Mouse (Mus musculus): ENCODE data around the gene Pgls. TPM values are rescaled to one million over a fixed set of nuclear protein-coding genes. Genes with fewer than 3 reads are reported as not detected.
A peak's percentile ranks its signal among the peaks of the same experiment; 100 is the strongest.

Gene Pgls
- polyA plus RNA-seq, 2 experiments = 141 to 255 TPM

DNA sequence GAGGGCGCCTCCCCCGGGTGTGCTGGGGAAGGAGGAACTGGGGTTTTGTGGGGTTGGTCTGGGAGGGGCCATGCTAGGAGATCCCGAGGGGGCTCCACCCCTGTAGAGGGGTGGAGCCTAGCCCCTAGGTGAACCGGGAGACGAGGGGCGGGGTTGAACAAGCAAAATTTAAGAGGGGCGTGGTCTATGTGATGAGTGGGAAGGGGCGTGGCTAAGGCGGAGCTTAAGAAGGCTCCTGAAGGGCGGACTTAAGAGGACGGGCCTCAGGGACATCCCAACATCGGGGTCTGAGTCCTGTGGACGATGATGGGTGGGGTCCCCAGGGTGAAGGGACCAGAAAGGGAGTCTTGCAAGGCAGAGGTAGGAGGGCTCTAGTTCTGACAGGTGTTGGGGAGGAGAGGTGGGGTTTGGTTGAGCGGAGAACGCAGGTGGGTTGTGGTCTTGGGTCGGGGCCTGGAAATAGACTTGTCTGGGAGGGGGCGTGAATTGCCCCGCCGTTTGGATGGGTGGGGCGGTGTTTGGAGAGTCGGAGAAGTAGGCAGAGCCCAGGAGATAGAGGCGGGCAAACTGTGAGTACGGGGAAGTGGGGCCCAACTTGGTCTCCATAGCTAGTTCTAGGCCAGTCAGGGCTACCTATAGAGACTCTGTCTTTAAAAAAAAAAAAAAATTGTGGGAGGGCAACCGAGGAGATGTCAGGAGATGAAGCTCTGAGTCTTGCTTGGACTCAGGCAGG, 32.9 kb upstream of the Pgls start:
- 2% methylated on average over 24 of the region's 24 CpGs for WGBS
- Histone ChIP-seq H3K9ac (ENCODE audit: low read depth, low read length, severe bottlenecking) (peak overlapping the region; percentile 40; the same call in 1 of the 2 replicates), H3K4me3 (replicated peaks; ENCODE audit: low read length) (peak overlapping the region; percentile 36), H3K9me3 (ENCODE audit: control insufficient read depth, low read length) (peaks cover 2% of the 10 kb centered on the region), H3K4me2 (replicated peaks; ENCODE audit: low read depth, low read length, severe bottlenecking) (peak overlapping the region; percentile 50), H3K4me1 (ENCODE audit: control insufficient read depth, insufficient read depth, low read length) (peaks cover 6% of the 10 kb centered on the region), H3K27ac (replicated peaks; ENCODE audit: low read depth, low read length) (no peak overlapping the region), H3K36me3 (ENCODE audit: control insufficient read depth, insufficient read depth, low read length) (no peaks in the 10 kb centered on the region), H3K27me3 (ENCODE audit: control insufficient read depth, insufficient read depth, low read length) (peaks cover 79% of the 10 kb centered on the region)
- ATAC-seq (ENCODE audit: low FRiP score, low read depth) = peak; percentile 23; the same call in 1 of the 2 replicates
- TF ChIP-seq POLR2A (IDR thresholded peaks at IDR 0.05; ENCODE audit: borderline replicate concordance, extremely low read depth, insufficient read depth, insufficient read length) = no peak
- DNase-seq (ENCODE audit: low spot score) = peak; percentile 76

DNA sequence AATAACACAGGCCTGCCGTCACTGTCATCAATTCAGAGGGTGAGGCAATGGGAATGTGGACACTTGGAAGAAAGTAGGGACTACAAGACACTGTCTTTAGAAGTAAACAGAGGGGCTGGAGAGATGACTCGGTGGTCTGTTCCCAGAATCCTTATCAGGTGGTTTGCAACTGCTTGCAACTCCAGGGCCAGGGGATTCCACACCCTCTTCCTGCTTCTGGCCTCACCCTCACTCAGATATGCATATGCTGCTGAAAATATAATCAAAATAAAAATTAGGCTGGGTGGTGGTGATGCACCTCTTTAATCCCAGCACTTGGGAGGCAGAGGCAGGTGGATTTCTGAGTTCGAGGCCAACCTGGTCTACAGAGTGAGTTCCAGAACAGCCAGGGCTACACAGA, 31.9 kb upstream of the Pgls start:
- 67% methylated on average over 3 of the region's 3 CpGs for WGBS
- no peak overlapping the region for H3K9ac ChIP-seq (ENCODE audit: low read depth, low read length, severe bottlenecking)

DNA sequence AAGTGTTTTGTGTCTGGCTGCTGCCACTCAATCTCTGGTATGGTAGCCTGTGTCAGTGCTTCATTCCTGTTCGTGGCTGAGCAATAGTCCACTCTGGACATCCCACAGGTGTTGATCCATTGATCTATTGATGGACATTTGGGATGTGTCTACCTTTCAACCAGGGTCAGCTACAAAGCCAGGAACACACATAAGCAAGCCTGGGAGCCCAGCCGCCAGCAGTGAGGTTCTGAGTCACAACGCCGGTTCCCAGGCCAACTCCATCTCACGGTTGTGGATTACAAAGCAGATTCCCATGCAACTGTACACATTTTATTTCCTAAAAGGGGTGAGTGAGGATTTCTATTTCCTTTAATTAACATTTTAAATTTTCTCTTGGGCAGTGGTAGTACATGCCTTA, 31.2 kb upstream of the Pgls start:
- peaks cover 4% of the 10 kb centered on the region for H3K9me3 ChIP-seq (ENCODE audit: control insufficient read depth, low read length)
- WGBS = 88% methylated on average over 5 of the region's 5 CpGs
- no peak overlapping the region for H3K4me3 ChIP-seq (replicated peaks; ENCODE audit: low read length)
- peaks cover 78% of the 10 kb centered on the region for H3K27me3 ChIP-seq (ENCODE audit: control insufficient read depth, insufficient read depth, low read length)
- DNase-seq (ENCODE audit: low spot score) = no peak
- H3K27ac ChIP-seq (replicated peaks; ENCODE audit: low read depth, low read length) = no peak overlapping the region
- no peak for ATAC-seq (ENCODE audit: low FRiP score, low read depth)
- H3K4me2 ChIP-seq (replicated peaks; ENCODE audit: low read depth, low read length, severe bottlenecking) = no peak overlapping the region
- H3K9ac ChIP-seq (ENCODE audit: low read depth, low read length, severe bottlenecking) = no peak overlapping the region
- H3K36me3 ChIP-seq (ENCODE audit: control insufficient read depth, insufficient read depth, low read length) = no peaks in the 10 kb centered on the region
- peaks cover 6% of the 10 kb centered on the region for H3K4me1 ChIP-seq (ENCODE audit: control insufficient read depth, insufficient read depth, low read length)
- TF ChIP-seq POLR2A (IDR thresholded peaks at IDR 0.05; ENCODE audit: borderline replicate concordance, extremely low read depth, insufficient read depth, insufficient read length) = no peak

More for the DNA sequence above, 31.9 kb upstream of the Pgls start:
- Histone ChIP-seq H3K4me3 (replicated peaks; ENCODE audit: low read length) (no peak overlapping the region), H3K27me3 (ENCODE audit: control insufficient read depth, insufficient read depth, low read length) (peaks cover 79% of the 10 kb centered on the region), H3K27ac (replicated peaks; ENCODE audit: low read depth, low read length) (no peak overlapping the region), H3K36me3 (ENCODE audit: control insufficient read depth, insufficient read depth, low read length) (no peaks in the 10 kb centered on the region), H3K9me3 (ENCODE audit: control insufficient read depth, low read length) (peaks cover 4% of the 10 kb centered on the region), H3K4me1 (ENCODE audit: control insufficient read depth, insufficient read depth, low read length) (peaks cover 6% of the 10 kb centered on the region), H3K4me2 (replicated peaks; ENCODE audit: low read depth, low read length, severe bottlenecking) (no peak overlapping the region)
- ATAC-seq (ENCODE audit: low FRiP score, low read depth) = no peak
- no peak for DNase-seq (ENCODE audit: low spot score)
- TF ChIP-seq POLR2A (IDR thresholded peaks at IDR 0.05; ENCODE audit: borderline replicate concordance, extremely low read depth, insufficient read depth, insufficient read length) = no peak

DNA sequence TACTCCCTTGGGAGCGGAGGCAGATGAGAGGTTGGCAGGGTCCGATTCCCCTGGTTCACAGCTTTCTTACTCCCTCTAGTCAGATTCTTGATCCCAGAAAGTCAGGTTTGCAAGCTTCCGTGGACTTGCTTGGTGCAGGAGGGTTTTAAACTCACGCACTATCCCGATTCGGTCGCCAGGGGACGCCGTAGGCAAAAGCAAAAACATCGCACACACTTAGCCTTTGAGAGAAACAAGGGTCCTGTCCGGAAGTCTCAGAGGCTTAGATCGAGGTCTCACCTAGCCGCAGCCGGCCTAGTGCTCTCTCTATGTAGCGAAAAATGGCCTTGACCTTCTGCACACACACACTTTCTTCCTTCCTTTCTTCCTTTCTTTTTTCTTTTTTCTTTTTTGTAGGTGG, 30.6 kb upstream of the Pgls start:
- H3K4me2 ChIP-seq (replicated peaks; ENCODE audit: low read depth, low read length, severe bottlenecking) = no peak overlapping the region
- H3K9ac ChIP-seq (ENCODE audit: low read depth, low read length, severe bottlenecking) = no peak overlapping the region
- no peak for TF ChIP-seq POLR2A (IDR thresholded peaks at IDR 0.05; ENCODE audit: borderline replicate concordance, extremely low read depth, insufficient read depth, insufficient read length)
- H3K9me3 ChIP-seq (ENCODE audit: control insufficient read depth, low read length) = peaks cover 4% of the 10 kb centered on the region
- no peak overlapping the region for H3K27ac ChIP-seq (replicated peaks; ENCODE audit: low read depth, low read length)
- peaks cover 6% of the 10 kb centered on the region for H3K4me1 ChIP-seq (ENCODE audit: control insufficient read depth, insufficient read depth, low read length)
- H3K36me3 ChIP-seq (ENCODE audit: control insufficient read depth, insufficient read depth, low read length) = no peaks in the 10 kb centered on the region
- DNase-seq (ENCODE audit: low spot score) (peak; percentile 64), ATAC-seq (ENCODE audit: low FRiP score, low read depth) (no peak; the same call in 1 of the 2 replicates)
- WGBS = 4% methylated on average over 15 of the region's 15 CpGs
- peaks cover 73% of the 10 kb centered on the region for H3K27me3 ChIP-seq (ENCODE audit: control insufficient read depth, insufficient read depth, low read length)
- H3K4me3 ChIP-seq (replicated peaks; ENCODE audit: low read length) = no peak overlapping the region

DNA sequence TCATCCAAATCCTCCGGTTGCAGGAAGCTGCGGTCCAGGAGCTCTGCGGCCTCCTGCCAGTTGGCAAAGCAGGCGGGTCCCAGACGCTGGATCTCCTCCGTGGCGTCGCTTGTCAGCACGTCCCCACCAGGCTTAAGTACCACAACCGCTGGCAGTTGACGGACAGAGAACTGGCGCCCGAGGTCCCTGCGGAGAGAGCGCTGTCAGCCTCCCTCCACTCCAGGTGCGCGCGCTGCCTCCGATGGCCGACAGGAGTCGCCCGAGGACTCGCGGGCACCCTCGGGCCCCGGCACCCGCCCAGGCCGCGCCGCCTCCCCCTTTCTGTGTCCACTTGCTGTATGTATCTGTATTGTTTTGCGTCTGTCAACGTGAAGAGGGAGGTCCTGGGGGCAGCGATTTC, 29.2 kb upstream of the Pgls start:
- H3K36me3 ChIP-seq (ENCODE audit: control insufficient read depth, insufficient read depth, low read length) = no peaks in the 10 kb centered on the region
- ATAC-seq (ENCODE audit: low FRiP score, low read depth) (no peak), DNase-seq (ENCODE audit: low spot score) (peak; percentile 30)
- H3K9me3 ChIP-seq (ENCODE audit: control insufficient read depth, low read length) = peaks cover 4% of the 10 kb centered on the region
- peak overlapping the region; percentile 45 for H3K4me2 ChIP-seq (replicated peaks; ENCODE audit: low read depth, low read length, severe bottlenecking)
- peak overlapping the region; percentile 23 for H3K4me3 ChIP-seq (replicated peaks; ENCODE audit: low read length)
- TF ChIP-seq POLR2A (IDR thresholded peaks at IDR 0.05; ENCODE audit: borderline replicate concordance, extremely low read depth, insufficient read depth, insufficient read length) = no peak
- peaks cover 6% of the 10 kb centered on the region for H3K4me1 ChIP-seq (ENCODE audit: control insufficient read depth, insufficient read depth, low read length)
- no peak overlapping the region for H3K9ac ChIP-seq (ENCODE audit: low read depth, low read length, severe bottlenecking)
- peaks cover 63% of the 10 kb centered on the region for H3K27me3 ChIP-seq (ENCODE audit: control insufficient read depth, insufficient read depth, low read length)
- H3K27ac ChIP-seq (replicated peaks; ENCODE audit: low read depth, low read length) = no peak overlapping the region
- under 1% methylated on average over 31 of the region's 33 CpGs for WGBS

Data from limb, embryonic 14.5 days (tissue).